Mouse (Mus musculus): ENCODE measurements around the gene Stk40. TPM values are rescaled to one million over a fixed set of nuclear protein-coding genes. Genes with fewer than 3 reads are reported as not detected.

Stk40 gene
- polyA plus RNA-seq, 1 experiment from 2014 or later = 49.0 TPM

Other genes with a start within 250 kb of the Stk40 start
- gene Csf3r, start 79.4 kb upstream of the Stk40 start, polyA plus RNA-seq (2016; fragmentation: Nextera tagmentation; extraction: Ambion mirVana) = 0.21 and 0.50 TPM in 2 replicates
- 129 and 136 TPM in 2 replicates for gene Mrps15, start 57.0 kb upstream of the Stk40 start, polyA plus RNA-seq (2016; fragmentation: Nextera tagmentation; extraction: Ambion mirVana)
- gene Oscp1, start 45.4 kb upstream of the Stk40 start, polyA plus RNA-seq (2016; fragmentation: Nextera tagmentation; extraction: Ambion mirVana) = 31.6 and 31.8 TPM in 2 replicates
- gene Lsm10, start 7.3 kb upstream of the Stk40 start, polyA plus RNA-seq (2016; fragmentation: Nextera tagmentation; extraction: Ambion mirVana) = 42.1 and 42.9 TPM in 2 replicates
- 18.6 and 26.8 TPM in 2 replicates for gene Eva1b, start 43.8 kb downstream of the Stk40 start, polyA plus RNA-seq (2016; fragmentation: Nextera tagmentation; extraction: Ambion mirVana)
- gene Sh3d21, start 59.5 kb downstream of the Stk40 start, polyA plus RNA-seq (2016; fragmentation: Nextera tagmentation; extraction: Ambion mirVana) = 1.6 and 1.7 TPM in 2 replicates
- gene Thrap3, start 98.8 kb downstream of the Stk40 start, polyA plus RNA-seq (2016; fragmentation: Nextera tagmentation; extraction: Ambion mirVana) = 265 and 274 TPM in 2 replicates
- gene Map7d1, start 152.4 kb downstream of the Stk40 start, polyA plus RNA-seq (2016; fragmentation: Nextera tagmentation; extraction: Ambion mirVana) = 135 and 142 TPM in 2 replicates
- gene Trappc3, start 158.4 kb downstream of the Stk40 start, polyA plus RNA-seq (2016; fragmentation: Nextera tagmentation; extraction: Ambion mirVana) = 103 and 108 TPM in 2 replicates
- 21.7 and 41.3 TPM in 2 replicates for gene Col8a2, start 182.8 kb downstream of the Stk40 start, polyA plus RNA-seq (2016; fragmentation: Nextera tagmentation; extraction: Ambion mirVana)
- 67.2 and 70.5 TPM in 2 replicates for gene Adprhl2, start 217.7 kb downstream of the Stk40 start, polyA plus RNA-seq (2016; fragmentation: Nextera tagmentation; extraction: Ambion mirVana)
- gene Tekt2, start 221.7 kb downstream of the Stk40 start, polyA plus RNA-seq (2016; fragmentation: Nextera tagmentation; extraction: Ambion mirVana) = 4.8 and 5.3 TPM in 2 replicates